10 mouse cellular contexts compared by ENCODE assay signal in the genomic region with DNA sequence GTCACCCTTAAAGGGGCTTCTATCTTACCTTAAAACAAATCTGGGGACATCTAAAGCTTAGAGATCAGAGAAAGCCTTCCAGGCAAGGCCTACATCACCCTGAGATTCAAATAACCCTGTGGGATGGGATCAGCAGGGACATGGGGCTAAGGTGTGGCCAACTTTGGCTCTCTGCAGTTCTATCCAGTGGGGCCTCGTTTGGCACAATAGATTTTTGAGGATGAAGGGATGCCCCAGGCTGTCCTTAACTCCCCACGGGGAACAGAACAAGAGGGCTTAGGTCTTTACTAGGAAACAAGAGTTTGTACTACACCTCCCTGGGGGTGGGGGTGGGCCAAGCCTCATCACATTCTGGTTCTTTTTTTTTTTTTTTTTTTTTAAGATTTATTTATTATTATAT. TPM values are rescaled to one million over a fixed set of nuclear protein-coding genes. Genes with fewer than 3 reads are reported as not detected.
DNase-seq lines count a peak whose midpoint lies in the region; ATAC-seq lines count a peak whose summit lies in the region.
"Had no signal": no experiment of that assay in that cellular context is flagged by ENCODE, and none has a peak within 500 bp of the region (broad histone marks: within the 10 kb centered on the region; RNA-seq: fewer than 3 reads in every experiment).

No protein-coding gene starts in this region.

- no peaks in the 10 kb centered on the region for H3K9me3 ChIP-seq in heart, embryonic 15.5 days (replicated peaks)
- H3K9me3 ChIP-seq in lung, embryonic 16.5 days (ENCODE audit: control insufficient read depth, low read length), result no peaks in the 10 kb centered on the region
- no peaks in the 10 kb centered on the region for H3K9me3 ChIP-seq in embryonic facial prominence, embryonic 12.5 days
- H3K9me3 ChIP-seq in limb, embryonic 13.5 days, result no peaks in the 10 kb centered on the region

- 34% methylated on average over 2 of the region's 2 CpGs for WGBS in heart, embryonic 15.5 days
- 23% methylated on average over 2 of the region's 2 CpGs for WGBS in lung, embryonic 16.5 days
- 10% methylated on average over 2 of the region's 2 CpGs for WGBS in embryonic facial prominence, embryonic 12.5 days
- 8% methylated on average over 2 of the region's 2 CpGs for WGBS in limb, embryonic 13.5 days

- no peak overlapping the region for H3K4me2 ChIP-seq in heart, embryonic 15.5 days
- no peak overlapping the region for H3K4me2 ChIP-seq in lung, embryonic 16.5 days (ENCODE audit: low read depth, low read length)
- H3K4me2 ChIP-seq in embryonic facial prominence, embryonic 12.5 days (replicated peaks), result peak overlapping the region; percentile 39
- H3K4me2 ChIP-seq in limb, embryonic 13.5 days (replicated peaks), result peak overlapping the region; percentile 48

- peaks cover 42% of the 10 kb centered on the region for H3K4me1 ChIP-seq in heart, embryonic 15.5 days (replicated peaks)
- H3K4me1 ChIP-seq in lung, embryonic 16.5 days (replicated peaks; ENCODE audit: control insufficient read depth, insufficient read depth, low read length), result peaks cover 18% of the 10 kb centered on the region
- H3K4me1 ChIP-seq in embryonic facial prominence, embryonic 12.5 days, result peaks cover 45% of the 10 kb centered on the region
- peaks cover 61% of the 10 kb centered on the region for H3K4me1 ChIP-seq in limb, embryonic 13.5 days

- H3K4me3 ChIP-seq in heart, embryonic 15.5 days, result no peak overlapping the region
- H3K4me3 ChIP-seq in lung, embryonic 16.5 days (ENCODE audit: low read length), result no peak overlapping the region
- no peak overlapping the region for H3K4me3 ChIP-seq in embryonic facial prominence, embryonic 12.5 days
- peak overlapping the region; percentile 10; the same call in 1 of the 2 replicates for H3K4me3 ChIP-seq in limb, embryonic 13.5 days

- no peak for DNase-seq in heart, postnatal 36 days
- DNase-seq in lung, postnatal 25 days (ENCODE audit: low spot score), result no peak
- no peak for DNase-seq in frontal cortex, postnatal 25 days (ENCODE audit: low spot score in 2 of 2)
- no peak for DNase-seq in urinary bladder, adult 18-20 months (ENCODE audit: low spot score in 2 of 2)
- DNase-seq: cerebellum, adult 11 months had no signal

- H3K27ac ChIP-seq in heart, embryonic 15.5 days, result peak overlapping the region; percentile 75
- H3K27ac ChIP-seq in lung, embryonic 16.5 days (ENCODE audit: low read length), result peak overlapping the region; percentile 58; the same call in 1 of the 2 replicates
- peak overlapping the region; percentile 97 for H3K27ac ChIP-seq in embryonic facial prominence, embryonic 12.5 days
- peak overlapping the region; percentile 96 for H3K27ac ChIP-seq in limb, embryonic 13.5 days

- H3K27me3 ChIP-seq in heart, embryonic 15.5 days, result no peaks in the 10 kb centered on the region
- no peaks in the 10 kb centered on the region for H3K27me3 ChIP-seq in lung, embryonic 16.5 days (ENCODE audit: control insufficient read depth, insufficient read depth, low read depth, low read length)
- H3K27me3 ChIP-seq in embryonic facial prominence, embryonic 12.5 days, result no peaks in the 10 kb centered on the region
- H3K27me3 ChIP-seq in limb, embryonic 13.5 days, result no peaks in the 10 kb centered on the region
- H3K27me3 ChIP-seq: CH12.LX had no signal

- H3K9ac ChIP-seq in heart, embryonic 15.5 days, result no peak overlapping the region; the same call in 1 of the 2 replicates
- peak overlapping the region; percentile 46 for H3K9ac ChIP-seq in lung, embryonic 16.5 days (ENCODE audit: low read length)
- H3K9ac ChIP-seq in embryonic facial prominence, embryonic 12.5 days, result peak overlapping the region; percentile 31; the same call in 1 of the 2 replicates
- H3K9ac ChIP-seq in limb, embryonic 13.5 days, result 0 out of 2 replicates have a peak overlapping the region, but pooled peaks have one; percentile 4

- intact Hi-C loops in heart, postnatal 36 days (cut with DNase I), result no loop called here

- no peak for ATAC-seq in heart, embryonic 15.5 days (replicated peaks; ENCODE audit: insufficient number of reproducible peaks, insufficient read depth, low FRiP score, low read depth)
- ATAC-seq in lung, embryonic 16.5 days (ENCODE audit: low read depth), result no peak
- no peak for ATAC-seq in embryonic facial prominence, embryonic 12.5 days (ENCODE audit: insufficient number of reproducible peaks, insufficient read depth, low FRiP score, low TSS enrichment)
- no peak for ATAC-seq in limb, embryonic 13.5 days (ENCODE audit: low FRiP score, low read depth)

- H3K36me3 ChIP-seq in heart, embryonic 15.5 days, result peaks cover 9% of the 10 kb centered on the region
- H3K36me3 ChIP-seq in lung, embryonic 16.5 days (ENCODE audit: control insufficient read depth, insufficient read depth, low read length), result peaks cover 7% of the 10 kb centered on the region
- peaks cover 14% of the 10 kb centered on the region for H3K36me3 ChIP-seq in embryonic facial prominence, embryonic 12.5 days
- H3K36me3 ChIP-seq in limb, embryonic 13.5 days, result peaks cover 36% of the 10 kb centered on the region

RNA-seq across cellular contexts. Expression of a gene that starts 19.5 kb away (rescaled TPM):
- polyA plus RNA-seq in heart, embryonic 15.5 days (2015; fragmentation: Nextera tagmentation; extraction: Ambion mirVana), result 78.3 and 79.6 TPM in 2 replicates
- 100 to 1,000 TPM; 143 to 164 TPM for total RNA-seq in heart, postnatal 36 days (2021)
- 61.3 and 61.9 TPM in 2 replicates for polyA plus RNA-seq in lung, embryonic 16.5 days (2015; fragmentation: Nextera tagmentation; extraction: Ambion mirVana)
- polyA plus RNA-seq in embryonic facial prominence, embryonic 12.5 days (2016; fragmentation: Nextera tagmentation; extraction: Ambion mirVana), result 57.1 and 59.8 TPM in 2 replicates
- 56.6 and 60.0 TPM in 2 replicates for polyA plus RNA-seq in limb, embryonic 13.5 days (2015; fragmentation: Nextera tagmentation; extraction: Ambion mirVana)

RNA-seq across cellular contexts. Expression of a gene that starts 19.6 kb away (rescaled TPM):
- 14.7 and 20.7 TPM in 2 replicates for polyA plus RNA-seq in heart, embryonic 15.5 days (2015; fragmentation: Nextera tagmentation; extraction: Ambion mirVana)
- total RNA-seq in heart, postnatal 36 days (2021), result 10 to 100 TPM in 1 of 2 experiments, 1 to 10 TPM in 1; 9.2 to 11.0 TPM
- 28.5 and 30.4 TPM in 2 replicates for polyA plus RNA-seq in lung, embryonic 16.5 days (2015; fragmentation: Nextera tagmentation; extraction: Ambion mirVana)
- 23.4 and 24.1 TPM in 2 replicates for polyA plus RNA-seq in embryonic facial prominence, embryonic 12.5 days (2016; fragmentation: Nextera tagmentation; extraction: Ambion mirVana)
- polyA plus RNA-seq in limb, embryonic 13.5 days (2015; fragmentation: Nextera tagmentation; extraction: Ambion mirVana), result 35.6 and 35.9 TPM in 2 replicates

RNA-seq across cellular contexts. Expression of a gene that starts 20.3 kb away (rescaled TPM):
- polyA plus RNA-seq in heart, embryonic 15.5 days (2015; fragmentation: Nextera tagmentation; extraction: Ambion mirVana), result 11.2 and 15.8 TPM in 2 replicates
- total RNA-seq in heart, postnatal 36 days (2021), result 10 to 100 TPM; 13.0 to 13.7 TPM
- 15.9 and 18.3 TPM in 2 replicates for polyA plus RNA-seq in lung, embryonic 16.5 days (2015; fragmentation: Nextera tagmentation; extraction: Ambion mirVana)
- 18.2 and 23.1 TPM in 2 replicates for polyA plus RNA-seq in embryonic facial prominence, embryonic 12.5 days (2016; fragmentation: Nextera tagmentation; extraction: Ambion mirVana)
- 19.6 and 20.8 TPM in 2 replicates for polyA plus RNA-seq in limb, embryonic 13.5 days (2015; fragmentation: Nextera tagmentation; extraction: Ambion mirVana)

RNA-seq across cellular contexts. Expression of a gene that starts 34.5 kb away (rescaled TPM):
- polyA plus RNA-seq in heart, embryonic 15.5 days (2015; fragmentation: Nextera tagmentation; extraction: Ambion mirVana), result 118 and 125 TPM in 2 replicates
- 100 to 1,000 TPM; 134 to 150 TPM for total RNA-seq in heart, postnatal 36 days (2021)
- polyA plus RNA-seq in lung, embryonic 16.5 days (2015; fragmentation: Nextera tagmentation; extraction: Ambion mirVana), result 89.9 and 96.2 TPM in 2 replicates
- 96.4 and 104 TPM in 2 replicates for polyA plus RNA-seq in embryonic facial prominence, embryonic 12.5 days (2016; fragmentation: Nextera tagmentation; extraction: Ambion mirVana)
- polyA plus RNA-seq in limb, embryonic 13.5 days (2015; fragmentation: Nextera tagmentation; extraction: Ambion mirVana), result 105 and 106 TPM in 2 replicates

RNA-seq across cellular contexts. Expression of a gene that starts 59.8 kb away (rescaled TPM):
- 25.2 and 34.3 TPM in 2 replicates for polyA plus RNA-seq in heart, embryonic 15.5 days (2015; fragmentation: Nextera tagmentation; extraction: Ambion mirVana)
- 1 to 10 TPM; 2.8 to 3.4 TPM for total RNA-seq in heart, postnatal 36 days (2021)
- 60.6 and 62.5 TPM in 2 replicates for polyA plus RNA-seq in lung, embryonic 16.5 days (2015; fragmentation: Nextera tagmentation; extraction: Ambion mirVana)
- polyA plus RNA-seq in embryonic facial prominence, embryonic 12.5 days (2016; fragmentation: Nextera tagmentation; extraction: Ambion mirVana), result 124 and 135 TPM in 2 replicates
- 113 and 118 TPM in 2 replicates for polyA plus RNA-seq in limb, embryonic 13.5 days (2015; fragmentation: Nextera tagmentation; extraction: Ambion mirVana)

Comparison
In these comparisons a context has a peak if more than half of its experiments do, and no peak if none do; other contexts are left out.
1. H3K4me2 ChIP-seq: peak in embryonic facial prominence, embryonic 12.5 days (single experiment) and limb, embryonic 13.5 days (single experiment); none in heart, embryonic 15.5 days (single experiment) and lung, embryonic 16.5 days (single experiment).
2. Peak in every context shown above with its lines, with median percentiles within 50 percentile points of each other: H3K27ac ChIP-seq.